Mouse (Mus musculus) splenic B cell, adult 2 months (primary cell): ENCODE measurements around the gene Gm20388.
A peak's percentile ranks its signal among the peaks of the same experiment; 100 is the strongest.

Experiments used
- DNase-seq: peaks from one replicate; pipeline ENCODE4 v3.0.0-alpha.2; 2011; ENCODE audit warnings: low read depth, low spot score
- H3K27me3 ChIP-seq: 2 replicates; pipeline ENCODE4 v1.6.1; 2012; ENCODE audit warnings: mild to moderate bottlenecking, low read length, moderate library complexity, mixed read lengths; ENCODE audit not compliant: control insufficient read depth, poor library complexity, insufficient read depth, severe bottlenecking
- H3K36me3 ChIP-seq: 2 replicates; pipeline ENCODE4 v1.6.1; 2012; ENCODE audit warnings: mild to moderate bottlenecking, low read length, moderate library complexity, mixed read lengths; ENCODE audit not compliant: control insufficient read depth, poor library complexity, insufficient read depth, severe bottlenecking

Gm20388 gene

GRCm38 (mm10) chr8:123235520-123236497 lies 3325.2 kb downstream of the Gm20388 start, which contains the start of gene Spata2l:
Gene Spata2l (minus strand): TSS chr8:123236233.
- Histone ChIP-seq H3K27me3 (no peaks in the 10 kb centered on the region), H3K36me3 (no peaks in the 10 kb centered on the region)
- DNase-seq, result peak; percentile 93

DNA sequence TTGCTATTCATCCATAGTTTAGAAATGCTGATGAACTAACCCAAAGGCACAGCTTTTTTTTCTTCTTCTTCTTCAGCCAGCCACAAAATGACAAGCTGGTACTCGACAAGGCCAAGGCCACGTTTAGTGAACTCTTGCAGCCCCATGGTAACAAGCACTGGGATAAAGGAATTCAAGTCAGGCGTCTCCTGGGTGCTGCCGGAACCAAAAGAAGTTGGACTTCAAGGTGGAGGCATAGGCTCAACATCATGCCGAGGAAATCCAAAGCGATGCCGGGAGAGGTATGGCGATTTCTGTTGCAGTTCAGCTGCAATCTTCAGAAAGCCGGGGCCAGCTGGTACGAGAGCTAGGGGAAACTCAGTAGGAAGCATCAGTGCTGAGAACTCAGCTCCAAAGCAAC lies 3328.8 kb downstream of the Gm20388 start:
- no peaks in the 10 kb centered on the region for H3K27me3 ChIP-seq
- peaks cover 3% of the 10 kb centered on the region; the same call in 1 of the 2 replicates for H3K36me3 ChIP-seq
- DNase-seq, result no peak

GRCm38 (mm10) chr8:123242107-123242923 lies 3331.7 kb downstream of the Gm20388 start:
- DNase-seq, result no peak
- Histone ChIP-seq H3K27me3 (no peaks in the 10 kb centered on the region), H3K36me3 (peaks cover 5% of the 10 kb centered on the region)

DNA sequence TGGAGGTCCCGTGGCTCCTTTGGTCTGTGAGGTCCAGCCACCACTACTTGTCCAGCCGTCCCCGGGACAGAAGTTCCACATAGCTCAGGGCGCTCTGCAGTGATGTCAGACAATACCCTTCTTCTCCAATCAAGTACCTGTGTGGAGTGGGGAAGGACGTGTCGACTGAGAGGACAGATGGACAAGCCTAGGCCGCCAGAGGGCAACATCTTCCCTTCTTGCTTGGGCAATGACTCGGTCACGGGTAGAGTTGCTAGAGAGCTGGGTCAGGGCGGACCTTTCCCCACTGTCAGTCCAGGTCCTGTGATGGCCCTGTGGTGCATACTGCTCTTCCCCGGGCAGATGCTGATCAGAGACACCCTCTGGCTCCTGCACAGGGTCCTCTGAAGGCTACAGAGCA lies 3332.4 kb downstream of the Gm20388 start:
- peaks cover 9% of the 10 kb centered on the region for H3K36me3 ChIP-seq
- H3K27me3 ChIP-seq, result no peaks in the 10 kb centered on the region
- no peak for DNase-seq

- peaks cover 13% of the 10 kb centered on the region for H3K36me3 ChIP-seq
- no peaks in the 10 kb centered on the region for H3K27me3 ChIP-seq
- DNase-seq, result no peak
These were observed 3333.7 kb downstream of the Gm20388 start for GRCm38 (mm10) chr8:123244382-123244781.

DNA sequence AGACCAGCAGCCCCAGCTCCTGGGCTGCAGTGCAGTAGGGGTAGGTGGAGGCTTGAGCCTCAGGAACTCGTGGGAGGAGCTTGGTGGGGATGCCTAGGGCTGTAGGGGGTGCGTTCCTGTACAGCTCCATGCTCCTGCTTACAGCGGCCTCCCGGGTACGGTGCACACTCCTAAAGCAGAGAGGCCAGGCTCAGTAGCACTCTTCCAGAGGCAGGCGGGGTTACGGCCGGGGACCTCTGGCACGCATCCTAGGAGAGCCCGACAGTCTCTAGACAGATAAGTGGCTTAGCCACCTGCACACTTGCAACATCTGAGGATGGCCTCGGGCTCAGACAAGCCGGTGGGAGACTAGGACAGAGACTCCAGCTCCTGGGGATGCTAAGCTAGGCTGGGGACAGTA lies 3334.9 kb downstream of the Gm20388 start:
- Histone ChIP-seq H3K27me3 (no peaks in the 10 kb centered on the region), H3K36me3 (peaks cover 17% of the 10 kb centered on the region)
- DNase-seq, result no peak

DNA sequence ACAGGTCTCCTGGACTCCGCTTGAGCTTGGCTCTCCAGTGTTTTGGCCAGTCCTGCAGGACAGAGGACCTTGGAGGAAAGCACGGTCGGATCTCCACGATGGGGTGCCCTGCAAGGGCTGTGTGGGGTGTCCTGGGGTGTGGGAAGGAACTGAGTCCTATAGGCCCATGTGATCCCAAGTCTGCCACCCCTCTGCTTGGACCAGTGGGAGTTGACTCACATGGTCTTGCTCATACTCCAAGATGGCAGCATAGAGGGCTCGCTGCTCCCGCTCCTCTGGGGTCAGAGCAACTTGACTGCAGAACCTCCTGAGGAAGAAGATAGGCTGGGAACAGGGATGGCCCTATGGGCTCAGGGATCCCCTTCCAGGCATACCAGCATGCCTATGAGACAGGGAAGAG lies 3337.1 kb downstream of the Gm20388 start:
- Histone ChIP-seq H3K27me3 (no peaks in the 10 kb centered on the region), H3K36me3 (peaks cover 17% of the 10 kb centered on the region)
- DNase-seq, result no peak

GRCm38 (mm10) chr8:123248596-123248995 lies 3338.0 kb downstream of the Gm20388 start:
- peaks cover 17% of the 10 kb centered on the region for H3K36me3 ChIP-seq
- DNase-seq, result no peak
- no peaks in the 10 kb centered on the region for H3K27me3 ChIP-seq

DNA sequence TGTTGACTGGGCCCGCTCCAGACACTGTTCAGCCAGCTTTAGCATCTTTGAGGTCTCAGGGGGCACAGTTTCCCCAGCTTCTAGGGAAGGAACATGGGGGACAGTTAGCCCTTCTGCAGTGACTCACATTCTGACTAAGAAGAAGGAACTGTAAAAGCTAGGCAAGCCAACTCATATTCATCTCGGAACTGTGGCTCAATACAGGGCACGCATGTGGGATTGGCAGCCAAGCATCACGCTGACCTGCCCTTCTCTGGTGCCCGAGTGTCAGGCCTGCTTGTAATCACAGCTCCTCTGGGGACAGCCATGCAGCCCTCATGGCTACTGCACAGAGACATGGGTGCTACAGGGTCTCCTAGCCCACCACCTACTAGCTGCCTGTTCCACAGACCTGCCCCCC lies 3340.3 kb downstream of the Gm20388 start:
- no peak for DNase-seq
- H3K27me3 ChIP-seq, result no peaks in the 10 kb centered on the region
- peaks cover 14% of the 10 kb centered on the region for H3K36me3 ChIP-seq

DNA sequence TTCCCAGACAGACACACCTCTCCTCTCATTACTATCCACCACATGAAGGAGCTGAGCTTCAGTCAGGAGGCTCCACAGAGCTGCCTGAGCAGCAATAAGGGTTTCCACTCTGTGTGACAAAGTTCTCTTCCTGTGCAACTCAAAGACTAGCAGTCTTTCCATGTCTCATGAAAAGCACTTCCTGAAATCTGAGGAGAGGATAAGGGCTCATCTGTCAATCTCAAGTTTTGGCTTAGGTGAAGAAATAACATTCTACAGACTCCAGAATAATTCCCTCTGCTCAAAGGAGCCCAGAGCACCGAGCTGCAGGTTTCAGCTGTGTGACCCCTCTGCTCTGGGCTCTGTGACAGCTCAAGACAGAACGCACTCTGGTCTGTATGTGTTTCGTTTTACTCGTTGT lies 3342.3 kb downstream of the Gm20388 start:
- no peak for DNase-seq
- no peaks in the 10 kb centered on the region for H3K27me3 ChIP-seq

DNA sequence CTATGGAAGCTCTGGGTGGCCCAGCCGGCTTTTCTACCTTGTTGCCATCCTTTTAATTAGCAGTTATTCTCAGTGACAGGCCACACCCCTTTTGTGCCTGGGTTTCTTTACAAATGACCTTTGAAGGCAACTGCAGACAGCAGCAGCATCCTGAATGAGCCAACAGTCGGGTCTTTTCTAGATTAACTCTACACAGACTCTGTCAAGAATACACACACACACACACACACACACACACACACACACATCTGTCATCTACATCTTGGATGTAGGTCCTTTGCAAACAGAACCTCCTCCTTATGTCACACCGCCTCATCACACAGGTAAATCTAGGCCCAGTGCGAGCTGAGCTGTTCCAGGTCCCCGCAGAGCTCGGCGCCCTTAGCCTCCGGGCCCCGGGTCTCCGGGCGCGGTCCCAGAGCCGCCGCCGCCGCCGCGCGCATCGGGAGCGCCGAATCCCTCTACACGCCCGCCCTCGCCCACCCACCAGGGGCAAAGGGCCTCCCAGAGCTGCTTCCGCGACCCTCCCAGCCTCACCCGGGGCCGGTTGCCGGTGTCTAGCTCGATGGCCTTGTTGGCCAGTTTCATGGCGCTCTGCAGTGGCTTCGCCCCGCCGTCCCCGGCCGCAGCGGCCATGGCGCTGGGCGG lies 3342.9 kb downstream of the Gm20388 start:
- no peak for DNase-seq
- Histone ChIP-seq H3K27me3 (no peaks in the 10 kb centered on the region), H3K36me3 (peaks cover 9% of the 10 kb centered on the region)

More for the DNA sequence above, 3342.3 kb downstream of the Gm20388 start:
- peaks cover 8% of the 10 kb centered on the region for H3K36me3 ChIP-seq

DNA sequence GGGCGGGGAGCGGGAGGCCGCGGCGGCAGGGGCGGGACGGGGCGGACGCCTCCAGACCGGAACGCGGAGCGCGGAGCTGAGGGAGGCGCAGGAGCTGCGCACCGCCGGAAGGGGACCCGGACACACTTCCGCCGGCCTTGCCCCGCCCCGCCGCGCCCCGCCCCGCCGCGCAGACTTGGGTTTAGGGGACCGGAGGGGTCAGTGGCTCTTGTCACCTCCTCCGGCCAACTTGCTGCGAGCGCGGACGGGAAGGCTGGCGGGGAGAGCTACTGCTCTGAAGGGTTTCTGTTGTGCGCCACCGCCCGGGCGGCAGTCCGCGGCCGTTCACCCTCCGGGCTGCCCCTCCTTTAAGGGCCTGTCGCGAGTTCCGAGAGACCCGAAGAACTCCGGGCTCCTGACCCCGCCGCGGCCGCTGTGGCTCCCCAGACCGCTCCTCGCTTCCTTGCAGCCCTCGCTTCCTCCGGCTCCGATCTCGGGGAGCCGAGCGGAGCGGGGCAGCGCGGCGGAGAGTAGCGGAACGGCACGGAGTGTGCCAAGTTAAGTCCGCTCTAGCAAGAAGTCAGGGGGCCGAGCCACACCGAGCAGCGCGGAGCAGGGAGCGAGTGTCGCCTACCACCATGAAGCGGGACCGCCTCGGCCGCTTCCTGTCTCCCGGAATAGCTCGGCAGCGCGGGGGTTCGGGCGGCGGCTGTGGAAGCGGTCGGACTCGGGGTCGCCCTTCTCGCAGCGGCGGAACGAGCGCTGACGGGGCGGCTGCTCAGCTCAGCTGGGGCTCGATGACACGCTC lies 3343.7 kb downstream of the Gm20388 start, which contains the start of the genes Zfp276 and Vps9d1:
Gene Zfp276, plus strand, starts transcription at position 97 of the 787 bp plus-strand sequence.
Gene Vps9d1, minus strand, starts transcription at position 250 of the 787 bp plus-strand sequence.
- Histone ChIP-seq H3K27me3 (no peaks in the 10 kb centered on the region), H3K36me3 (peaks cover 5% of the 10 kb centered on the region)
- DNase-seq, result peak; percentile 84

DNA sequence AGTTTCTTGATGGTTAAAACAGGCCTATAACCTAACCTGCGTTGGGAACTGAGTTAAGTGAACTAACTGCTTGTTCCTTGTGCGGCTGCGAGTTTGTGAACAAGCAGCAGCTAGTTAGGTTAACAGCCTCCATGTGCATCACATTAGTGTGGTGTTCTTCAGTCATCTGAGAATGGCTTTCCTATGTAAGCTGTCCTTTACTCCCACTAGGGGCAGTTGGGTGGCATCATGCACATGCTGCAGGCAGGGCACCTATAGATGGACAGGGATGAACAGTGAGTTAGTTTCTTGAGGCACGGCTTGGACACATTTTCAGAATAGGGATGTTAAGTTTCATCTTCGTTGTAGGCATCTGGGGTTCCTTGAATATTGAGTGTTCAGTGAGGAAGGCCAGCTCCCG lies 3344.5 kb downstream of the Gm20388 start:
- peaks cover 3% of the 10 kb centered on the region; the same call in 1 of the 2 replicates for H3K36me3 ChIP-seq
- H3K27me3 ChIP-seq, result no peaks in the 10 kb centered on the region
- peak; percentile 27 for DNase-seq

DNA sequence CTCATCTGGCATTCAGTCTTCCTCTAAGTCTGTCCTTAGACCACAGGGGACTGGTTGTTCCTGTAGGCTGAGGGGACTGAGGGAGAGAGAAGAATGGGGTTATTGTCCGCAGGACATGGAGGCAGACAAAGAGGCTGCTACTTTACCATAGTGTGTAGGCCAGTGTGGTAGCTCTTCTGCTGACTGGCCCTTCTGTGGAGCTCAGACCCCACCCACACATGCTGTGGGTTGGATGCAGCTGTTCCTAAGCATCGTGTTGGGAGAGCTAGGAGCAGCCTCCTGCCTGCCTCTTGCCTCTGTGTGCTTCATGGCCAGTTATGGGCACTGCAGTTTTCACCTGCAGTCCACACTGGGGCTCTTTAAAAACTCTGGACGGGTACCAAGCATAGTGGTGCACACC lies 3346.5 kb downstream of the Gm20388 start:
- DNase-seq, result no peak
- Histone ChIP-seq H3K36me3 (peaks cover 3% of the 10 kb centered on the region; the same call in 1 of the 2 replicates), H3K27me3 (no peaks in the 10 kb centered on the region)
